Mouse (Mus musculus) lung, postnatal 25 days (tissue): ENCODE data around the gene Syt7.

Experiments used
- DNase-seq: peaks from one replicate; pipeline ENCODE4 v3.0.0; 2022; ENCODE audit warnings: low spot score

Syt7 gene

GRCm38 (mm10) chr19:10425484-10426270 is 36.8 kb downstream of the Syt7 start:
- no peak for DNase-seq

GRCm38 (mm10) chr19:10426312-10426711 is 37.4 kb downstream of the Syt7 start:
- no peak for DNase-seq

DNA sequence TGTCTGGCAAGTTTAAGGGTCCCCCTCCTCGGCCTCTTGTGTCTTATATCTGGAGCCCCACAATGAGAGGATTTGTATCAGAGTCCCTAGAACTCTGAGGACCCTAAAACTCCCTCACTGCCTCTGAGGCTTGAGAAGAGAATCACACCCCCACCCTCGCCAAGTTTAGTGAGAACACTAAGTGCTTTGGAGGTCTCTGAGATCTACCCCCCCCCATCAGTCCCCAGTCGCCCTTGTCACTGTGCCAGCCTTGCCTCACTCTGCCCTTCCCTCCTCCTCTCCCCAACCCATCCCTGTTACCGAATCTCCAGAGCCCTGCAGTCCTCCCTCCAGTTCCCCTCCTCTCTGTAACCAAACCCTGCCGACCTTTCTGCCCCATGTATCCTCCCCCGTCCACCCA is 37.9 kb downstream of the Syt7 start:
- no peak for DNase-seq

DNA sequence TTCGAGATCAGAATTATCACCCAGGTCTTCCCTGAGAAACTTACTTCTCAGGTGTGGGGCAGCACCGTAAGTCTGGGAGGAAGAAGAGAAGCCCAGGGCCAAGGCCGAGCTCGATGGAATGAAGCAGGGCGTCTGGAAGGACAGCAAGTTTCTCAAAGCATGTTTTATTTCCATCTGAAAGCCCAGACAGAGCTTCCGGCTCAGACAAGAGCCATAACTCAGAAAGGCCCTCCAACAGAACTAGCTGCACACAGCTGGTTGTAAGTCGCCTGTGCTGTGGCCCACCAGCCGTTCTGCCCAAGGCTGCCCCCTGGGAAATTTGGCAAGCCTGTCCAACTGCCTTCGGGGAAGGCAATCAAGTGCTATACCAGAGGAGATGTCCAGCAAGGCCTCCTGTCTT is 38.5 kb downstream of the Syt7 start:
- DNase-seq, result no peak

DNA sequence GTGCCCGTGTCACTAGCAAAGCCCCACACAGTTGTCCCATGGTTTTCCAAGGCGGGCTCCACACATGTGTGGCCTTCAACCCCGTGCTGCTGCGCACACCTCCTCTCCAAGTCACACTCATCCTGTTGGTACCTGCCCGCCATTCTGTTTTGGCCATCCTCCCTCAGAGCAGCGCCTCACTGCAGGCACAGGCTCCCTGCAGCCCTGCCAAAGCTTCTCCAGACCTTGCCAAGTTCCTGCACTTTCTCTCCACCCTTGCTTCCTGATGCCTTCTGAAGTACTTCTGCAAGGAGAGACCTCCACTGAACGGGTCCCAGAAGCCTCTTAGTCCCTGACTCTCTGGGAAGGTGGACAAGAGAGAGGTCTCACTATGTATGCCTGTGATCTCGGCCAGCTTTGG is 40.5 kb downstream of the Syt7 start:
- no peak for DNase-seq

- DNase-seq, result no peak
Measured at GRCm38 (mm10) chr19:10431410-10431809, 42.5 kb downstream of the Syt7 start.

DNA sequence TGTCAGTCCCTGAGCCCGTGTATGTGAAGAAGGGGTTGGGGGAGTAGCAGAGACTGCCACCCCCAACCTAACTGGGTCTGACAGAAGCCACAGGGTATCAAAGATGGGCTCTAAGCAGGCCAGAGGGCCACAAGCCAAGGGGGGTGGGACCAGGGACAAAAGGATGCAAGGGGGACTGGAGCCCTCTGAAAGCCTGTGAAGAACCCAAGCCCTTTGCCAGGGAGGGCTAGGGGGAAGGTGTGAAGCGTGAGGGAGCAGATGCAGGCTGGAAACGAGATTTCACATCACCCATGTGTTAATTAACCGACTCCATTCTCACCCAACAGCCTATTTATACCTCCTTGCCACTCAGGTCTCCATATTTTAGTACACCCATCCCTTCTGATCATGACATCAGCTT is 43.0 kb downstream of the Syt7 start:
- DNase-seq, result no peak

- DNase-seq, result no peak
Measured at GRCm38 (mm10) chr19:10433225-10433624, 44.3 kb downstream of the Syt7 start.

- DNase-seq, result no peak
Measured at GRCm38 (mm10) chr19:10433879-10434540, 45.1 kb downstream of the Syt7 start.

- DNase-seq, result peak; percentile 84
Measured at GRCm38 (mm10) chr19:10434927-10435326, 46.0 kb downstream of the Syt7 start.

DNA sequence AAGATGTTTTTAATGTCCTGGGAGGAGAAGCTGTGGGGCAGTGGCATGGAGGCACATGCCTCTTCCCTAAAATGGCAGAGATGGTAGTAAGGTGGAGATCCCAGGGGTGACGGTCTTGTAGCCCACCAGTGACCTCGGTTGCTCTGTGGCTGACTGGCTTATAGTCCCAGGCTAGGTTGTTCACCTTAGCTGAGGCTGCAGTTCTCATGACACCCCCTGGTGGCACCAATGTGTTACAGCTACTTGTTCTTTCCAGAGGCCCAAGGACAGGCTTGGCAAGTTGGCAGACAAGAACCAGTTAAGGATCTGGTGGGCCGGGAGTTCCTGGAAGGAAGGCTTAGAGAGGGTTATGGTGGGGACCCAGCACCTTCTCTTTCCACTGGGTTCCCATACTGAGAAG is 47.0 kb downstream of the Syt7 start:
- DNase-seq, result peak; percentile 76

DNA sequence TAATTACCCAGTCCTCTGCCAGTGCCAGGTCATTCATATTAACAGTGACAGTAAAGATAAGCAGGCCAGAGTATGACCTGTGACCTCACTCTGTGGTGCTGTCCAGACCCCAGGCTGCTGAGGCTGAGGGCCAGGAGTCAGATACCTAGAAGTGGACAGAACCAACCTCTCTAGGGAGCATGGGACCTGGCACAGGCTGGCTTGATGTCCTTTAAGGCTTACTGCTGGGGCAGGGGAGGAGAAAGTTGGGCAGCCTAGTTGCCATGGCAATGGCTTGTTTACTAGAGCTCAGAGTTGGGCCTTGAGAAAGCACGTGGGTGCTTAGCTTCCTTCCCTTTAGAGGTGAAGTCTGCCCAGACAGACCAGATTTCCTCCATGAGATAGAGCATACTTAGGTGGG is 47.8 kb downstream of the Syt7 start:
- DNase-seq, result no peak

- DNase-seq, result no peak
Measured at GRCm38 (mm10) chr19:10437521-10437920, 48.6 kb downstream of the Syt7 start.

DNA sequence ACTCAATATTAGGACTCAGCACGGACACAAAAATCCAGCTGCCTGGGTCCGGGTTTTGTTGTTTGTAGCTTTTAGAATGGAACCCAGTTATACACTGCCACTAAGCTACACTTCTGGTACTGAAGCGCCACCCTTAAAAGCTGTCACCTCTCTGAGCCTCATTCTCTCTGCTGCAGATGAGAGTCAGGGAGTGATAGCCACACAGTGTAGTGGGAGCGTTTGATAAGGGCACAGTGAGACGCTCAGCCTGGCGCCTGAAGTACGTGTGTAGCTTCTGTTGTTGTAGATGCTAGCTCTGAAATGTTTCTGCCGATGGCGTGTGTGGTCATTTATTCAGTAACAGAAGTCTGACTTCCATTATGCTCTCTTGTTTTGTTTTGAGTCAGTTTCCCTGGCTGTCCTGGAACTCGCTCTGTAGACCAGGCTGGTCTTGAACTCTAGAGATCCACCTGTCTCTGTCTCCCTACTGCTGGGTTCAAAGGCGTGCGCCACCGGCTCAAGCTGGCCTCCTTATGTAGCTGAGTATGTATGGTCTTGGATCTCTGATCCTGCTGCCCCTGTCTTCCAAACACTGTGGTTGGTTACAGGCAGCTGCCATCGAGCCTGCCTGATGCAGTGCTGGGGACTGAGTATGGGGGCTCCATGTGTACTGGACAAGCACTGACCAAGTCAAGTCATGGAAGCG is 55.9 kb downstream of the Syt7 start:
- no peak for DNase-seq

DNA sequence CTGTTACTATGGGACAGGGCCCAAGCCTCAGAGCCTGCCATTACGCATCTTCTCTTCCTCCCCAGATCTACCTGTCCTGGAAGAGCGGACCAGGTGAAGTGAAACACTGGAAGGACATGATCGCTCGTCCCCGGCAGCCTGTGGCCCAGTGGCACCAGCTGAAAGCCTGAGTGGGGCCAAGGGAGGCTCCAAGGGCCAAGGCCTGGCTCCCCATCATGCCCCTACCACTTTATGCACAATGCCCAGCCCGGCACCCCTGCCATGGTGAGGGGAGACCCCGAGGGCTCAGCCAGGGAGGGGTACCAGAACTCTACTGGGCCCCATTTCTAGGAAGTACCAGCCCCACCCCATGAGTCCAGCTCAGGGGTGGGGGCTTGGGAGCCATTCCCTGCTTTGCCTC is 59.4 kb downstream of the Syt7 start:
- DNase-seq, result no peak

GRCm38 (mm10) chr19:10449190-10449589 is 60.3 kb downstream of the Syt7 start:
- no peak for DNase-seq

DNA sequence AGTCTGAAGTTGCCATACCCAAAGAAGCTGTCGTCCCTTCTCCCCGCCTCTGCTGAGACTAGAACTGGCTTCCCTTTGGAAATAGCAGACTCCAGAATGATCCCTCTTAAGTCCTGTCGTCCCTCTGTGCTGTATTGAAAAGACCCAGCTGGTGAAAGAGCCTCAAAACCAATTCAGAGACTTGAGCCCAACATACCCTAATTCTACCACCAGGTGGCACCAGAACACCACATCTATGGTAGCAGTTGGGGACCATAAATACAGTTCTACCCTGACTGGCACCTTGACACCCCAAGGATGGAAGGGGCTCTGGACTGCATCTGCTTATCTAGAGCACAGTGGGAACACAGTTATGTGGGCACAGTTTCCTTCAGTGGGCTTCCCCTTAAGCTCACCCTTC is 60.8 kb downstream of the Syt7 start:
- peak; percentile 75 for DNase-seq

GRCm38 (mm10) chr19:10454718-10455436 is 66.0 kb downstream of the Syt7 start:
- no peak for DNase-seq

- no peak for DNase-seq
Measured at GRCm38 (mm10) chr19:10455437-10455806, 66.5 kb downstream of the Syt7 start.

DNA sequence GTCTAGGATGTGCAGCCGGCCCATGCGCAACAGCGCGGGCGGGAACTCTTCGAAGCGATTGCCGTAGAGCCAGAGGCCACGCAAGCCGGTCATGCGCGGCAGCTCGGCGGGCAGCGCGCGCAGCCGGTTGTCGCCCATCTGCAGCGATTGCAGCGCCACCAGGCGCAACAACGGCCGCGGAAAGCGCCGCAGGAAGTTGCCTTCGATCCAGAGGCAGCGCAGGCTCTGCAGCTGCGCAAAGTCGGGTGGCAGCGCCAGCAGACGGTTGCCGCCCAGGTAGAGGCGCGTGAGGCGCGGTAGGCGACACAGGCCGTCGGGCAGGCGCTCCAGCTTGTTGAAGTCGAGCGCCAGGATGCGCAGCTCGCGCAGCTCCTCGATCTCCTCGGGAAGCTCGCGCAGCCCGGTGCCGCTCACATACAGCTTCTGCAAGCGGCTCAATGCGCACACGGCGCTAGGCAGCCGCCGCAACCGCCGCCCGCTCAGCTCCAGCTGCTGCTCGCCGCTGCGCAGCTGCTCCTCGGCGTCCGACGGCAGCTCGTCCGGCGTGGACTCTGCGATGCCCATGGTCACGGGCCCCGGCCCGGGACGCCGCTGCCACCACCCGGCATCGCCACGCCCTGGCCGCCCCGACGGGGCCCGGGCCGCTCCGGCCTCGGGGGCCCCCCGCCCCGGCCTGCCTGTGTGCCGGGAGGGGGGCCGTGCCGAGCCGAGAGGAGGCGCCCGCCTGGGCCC is 68.0 kb downstream of the Syt7 start, which contains the start of gene Lrrc10b:
Lrrc10b (minus strand) TSS at position 722 of the 732 bp plus-strand sequence.
- DNase-seq, result peak; percentile 29

DNA sequence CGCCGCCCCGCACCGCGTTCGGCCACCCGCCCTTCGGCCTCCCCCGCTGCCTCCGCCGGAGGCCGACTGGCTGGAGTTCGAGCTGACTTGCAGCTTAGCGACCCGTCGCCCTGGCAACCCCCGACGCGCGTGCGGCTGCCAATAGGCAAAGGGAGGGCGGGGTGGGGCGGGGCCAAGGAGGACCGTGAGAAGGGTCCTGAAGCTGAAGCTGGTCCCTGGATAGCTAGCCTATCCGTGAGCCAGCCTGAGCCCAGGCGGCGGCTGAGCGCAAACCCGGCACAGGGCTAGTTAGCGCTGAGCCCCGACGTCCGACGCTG is 68.6 kb downstream of the Syt7 start:
- peak; percentile 32 for DNase-seq

DNA sequence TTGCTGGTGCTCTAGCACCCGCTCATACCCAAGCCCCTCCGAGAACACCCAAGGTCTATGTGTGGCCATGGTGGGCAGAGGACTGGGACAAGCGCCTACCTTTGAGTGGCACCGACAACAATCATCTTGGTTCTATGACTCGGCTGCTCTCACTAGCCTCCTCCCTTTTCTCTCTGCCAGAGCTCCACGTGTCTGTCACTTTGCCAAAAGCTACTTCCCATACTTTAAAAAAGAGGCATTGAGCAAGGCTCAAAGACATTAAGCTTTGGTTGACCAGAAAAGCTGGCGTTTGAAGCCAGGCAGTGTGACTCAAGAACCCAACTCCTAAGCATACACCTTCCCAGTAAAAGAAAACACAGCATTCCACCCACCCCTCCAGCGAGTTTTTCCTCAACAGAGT is 69.2 kb downstream of the Syt7 start:
- peak; percentile 73 for DNase-seq
